Mouse (Mus musculus) liver, adult 2 months (tissue): Measurements from ENCODE around the gene Pgm2. TPM values are rescaled to one million over a fixed set of nuclear protein-coding genes. Genes with fewer than 3 reads are reported as not detected.

ENCODE experiments used
- DNase-seq: peaks from one replicate; pipeline ENCODE4 v3.0.0-alpha.2; 2011; ENCODE audit warnings: low read depth, low spot score; ENCODE audit errors: extremely low read depth
- H3K27ac ChIP-seq: fragments of 200-500 bp; replicated peaks from 2 replicates; pipeline ENCODE4 v1.5.1; 2012; ENCODE audit warnings: low read depth, mild to moderate bottlenecking, control low read depth, inconsistent platforms, low read length; ENCODE audit not compliant: insufficient read depth
- H3K27me3 ChIP-seq: fragments of 200-500 bp; 2 replicates; pipeline ENCODE4 v1.6.1; 2012; ENCODE audit warnings: mild to moderate bottlenecking, moderate library complexity, low read length, inconsistent platforms; ENCODE audit not compliant: control insufficient read depth, insufficient read depth
- H3K36me3 ChIP-seq: fragments of 200-500 bp; 2 replicates; pipeline ENCODE4 v1.6.1; 2012; ENCODE audit warnings: low read length, inconsistent platforms; ENCODE audit not compliant: control insufficient read depth, insufficient read depth
- H3K4me1 ChIP-seq: fragments of 200-500 bp; 2 replicates; pipeline ENCODE4 v1.6.1; 2011; ENCODE audit warnings: low read length; ENCODE audit not compliant: control insufficient read depth, insufficient read depth
- H3K4me3 ChIP-seq: fragments of 200-500 bp; 2 replicates; pipeline ENCODE4 v1.5.1; 2011; ENCODE audit warnings: low read depth, mild to moderate bottlenecking, control low read depth, low read length, moderate library complexity; ENCODE audit not compliant: insufficient read depth
- H3K79me2 ChIP-seq: fragments of 200-500 bp; 2 replicates; pipeline ENCODE4 v1.6.1; 2012; ENCODE audit warnings: inconsistent platforms, mild to moderate bottlenecking, low read length, moderate library complexity; ENCODE audit not compliant: control insufficient read depth, insufficient read depth
- H3K9ac ChIP-seq: fragments of 200-500 bp; 2 replicates; pipeline ENCODE4 v1.6.1; 2012; ENCODE audit warnings: low read depth, mild to moderate bottlenecking, control low read depth, inconsistent platforms, low read length
- CTCF ChIP-seq: fragments of 200-500 bp; IDR thresholded peaks from 2 replicates; pipeline ENCODE4 v1.5.1; 2011; ENCODE audit warnings: low read depth, low read length, control low read depth
- POLR2A ChIP-seq: fragments of 200-500 bp; IDR thresholded peaks from 2 replicates; pipeline ENCODE4 v1.6.1; 2011; ENCODE audit warnings: low read length, control low read depth; ENCODE audit not compliant: insufficient read depth; ENCODE audit errors: extremely low read depth
- WGBS: fragments of 180-500 bp; shearing (Covaris S2); methylation state at CpG from one replicate; pipeline ENCODE4 v1.1.7; 2018; 5-methylcytosine and 5-hydroxymethylcytosine counted together
- polyA plus RNA-seq: library from polyadenylated mRNA; depleted of rRNA; stranded (reverse); fragments of >200 nt; gene quantifications from 2 replicates; pipeline ENCODE4 v1.2.3, GENCODE M21; 2012
- total RNA-seq: library from RNA; depleted of rRNA; stranded (reverse); fragments of >200 nt; gene quantifications from 2 replicates; pipeline ENCODE4 v1.2.3, GENCODE M21; 2014

The Pgm2 gene
- total and polyA plus RNA-seq, 2 experiments = 2.4 to 5.9 TPM

GRCm38 (mm10) chr5:64078740-64079461 is 13.8 kb upstream of the Pgm2 start:
- no peak for TF ChIP-seq CTCF
- no peak for TF ChIP-seq POLR2A
- H3K27me3 ChIP-seq = no peaks in the 10 kb centered on the region

GRCm38 (mm10) chr5:64079462-64079817 is 13.3 kb upstream of the Pgm2 start:
- Histone ChIP-seq H3K27me3 (no peaks in the 10 kb centered on the region), H3K36me3 (no peaks in the 10 kb centered on the region), H3K4me1 (no peaks in the 10 kb centered on the region), H3K27ac (no peak overlapping the region), H3K4me3 (no peak overlapping the region), H3K79me2 (no peaks in the 10 kb centered on the region), H3K9ac (no peak overlapping the region)
- TF ChIP-seq POLR2A = no peak
- no peak for TF ChIP-seq CTCF
- no peak for DNase-seq
- 88% methylated on average over 4 of the region's 4 CpGs for WGBS

More at GRCm38 (mm10) chr5:64078740-64079461, 13.8 kb upstream of the Pgm2 start:
- DNase-seq = no peak
- no peaks in the 10 kb centered on the region for H3K79me2 ChIP-seq
- H3K4me3 ChIP-seq = no peak overlapping the region
- H3K9ac ChIP-seq = no peak overlapping the region
- no peak overlapping the region for H3K27ac ChIP-seq
- H3K36me3 ChIP-seq = no peaks in the 10 kb centered on the region
- 78% methylated on average over 7 of the region's 7 CpGs for WGBS
- H3K4me1 ChIP-seq = no peaks in the 10 kb centered on the region

GRCm38 (mm10) chr5:64083447-64084359 is 9.0 kb upstream of the Pgm2 start:
- Histone ChIP-seq H3K4me1 (no peaks in the 10 kb centered on the region), H3K27me3 (no peaks in the 10 kb centered on the region), H3K79me2 (no peaks in the 10 kb centered on the region), H3K4me3 (no peak overlapping the region), H3K36me3 (no peaks in the 10 kb centered on the region), H3K9ac (no peak overlapping the region), H3K27ac (no peak overlapping the region)
- 86% methylated on average over 15 of the region's 15 CpGs for WGBS
- TF ChIP-seq POLR2A = no peak
- TF ChIP-seq CTCF = no peak
- DNase-seq = no peak

- H3K4me1 ChIP-seq = no peaks in the 10 kb centered on the region
- no peaks in the 10 kb centered on the region for H3K79me2 ChIP-seq
- no peak overlapping the region for H3K9ac ChIP-seq
- H3K27me3 ChIP-seq = no peaks in the 10 kb centered on the region
- 96% methylated on average over 9 of the region's 9 CpGs for WGBS
- DNase-seq = no peak
- H3K4me3 ChIP-seq = no peak overlapping the region
- no peaks in the 10 kb centered on the region for H3K36me3 ChIP-seq
- no peak overlapping the region for H3K27ac ChIP-seq
- TF ChIP-seq CTCF (no peak), POLR2A (no peak)
Observed at GRCm38 (mm10) chr5:64085405-64085804, 7.3 kb upstream of the Pgm2 start.

GRCm38 (mm10) chr5:64088740-64089139 is 4.0 kb upstream of the Pgm2 start:
- 33% methylated on average over 9 of the region's 9 CpGs for whole genome bisulfite sequencing
- DNase-seq = peak; percentile 55

More at GRCm38 (mm10) chr5:64088740-64089139, 4.0 kb upstream of the Pgm2 start:
- TF ChIP-seq CTCF = no peak
- Histone ChIP-seq H3K4me1 (no peaks in the 10 kb centered on the region), H3K4me3 (no peak overlapping the region), H3K36me3 (no peaks in the 10 kb centered on the region), H3K9ac (no peak overlapping the region), H3K79me2 (no peaks in the 10 kb centered on the region), H3K27ac (no peak overlapping the region), H3K27me3 (no peaks in the 10 kb centered on the region)
